Mouse (Mus musculus) testis, postnatal 10 days (tissue): ENCODE measurements around the gene Cast.

Source experiments
- DNase-seq: peaks from one replicate; pipeline ENCODE4 v3.0.0; 2021; ENCODE audit warnings: low spot score

The Cast gene

GRCm38 (mm10) chr13:74808152-74808929 lies at the start of gene Cast:
TSS of gene Cast (minus strand) at chr13:74808810.
- DNase-seq, result peak; percentile 61

- peak; percentile 72 for DNase-seq
Observed at GRCm38 (mm10) chr13:74854338-74855047, 45.9 kb upstream of the Cast start.

GRCm38 (mm10) chr13:74850823-74851222 lies 42.2 kb upstream of the Cast start:
- DNase-seq, result no peak

- no peak for DNase-seq
Observed at GRCm38 (mm10) chr13:74845886-74846285, 37.3 kb upstream of the Cast start.

GRCm38 (mm10) chr13:74834543-74834942 lies 25.9 kb upstream of the Cast start:
- no peak for DNase-seq

GRCm38 (mm10) chr13:74822095-74822494 lies 13.5 kb upstream of the Cast start:
- no peak for DNase-seq

GRCm38 (mm10) chr13:74815753-74816152 lies 7.1 kb upstream of the Cast start:
- DNase-seq, result no peak

GRCm38 (mm10) chr13:74807446-74808151 lies 1.0 kb downstream of the Cast start:
- DNase-seq, result peak; percentile 71

GRCm38 (mm10) chr13:74806934-74807333 lies 1.7 kb downstream of the Cast start:
- DNase-seq, result no peak

- DNase-seq, result no peak
Observed at GRCm38 (mm10) chr13:74794435-74794834, 14.2 kb downstream of the Cast start.

GRCm38 (mm10) chr13:74787681-74788080 lies 20.9 kb downstream of the Cast start:
- no peak for DNase-seq

- DNase-seq, result no peak
Observed at GRCm38 (mm10) chr13:74772151-74772550, 36.5 kb downstream of the Cast start.

- peak; percentile 88 for DNase-seq
Observed at GRCm38 (mm10) chr13:74770480-74770879, 38.1 kb downstream of the Cast start.

- DNase-seq, result peak; percentile 43
Observed at GRCm38 (mm10) chr13:74769871-74770270, 38.7 kb downstream of the Cast start.

- DNase-seq, result no peak
Observed at GRCm38 (mm10) chr13:74767186-74767585, 41.4 kb downstream of the Cast start.

GRCm38 (mm10) chr13:74762741-74763140 lies 45.9 kb downstream of the Cast start:
- DNase-seq, result no peak

- no peak for DNase-seq
Observed at GRCm38 (mm10) chr13:74759152-74759551, 49.5 kb downstream of the Cast start.

- DNase-seq, result no peak
Observed at GRCm38 (mm10) chr13:74743219-74743618, 65.4 kb downstream of the Cast start.

- DNase-seq, result no peak
Observed at GRCm38 (mm10) chr13:74736396-74736795, 72.2 kb downstream of the Cast start.

GRCm38 (mm10) chr13:74735834-74736233 lies 72.8 kb downstream of the Cast start:
- no peak for DNase-seq

GRCm38 (mm10) chr13:74733726-74734125 lies 74.9 kb downstream of the Cast start:
- DNase-seq, result no peak

GRCm38 (mm10) chr13:74719002-74719401 lies 89.6 kb downstream of the Cast start:
- no peak for DNase-seq

- no peak for DNase-seq
Observed at GRCm38 (mm10) chr13:74696225-74696624, 112.4 kb downstream of the Cast start.
